Mouse (Mus musculus): ENCODE measurements at regions not wholly inside any gene's neighbourhood (a gene's known extent, or its start where the extent isn't known, plus 50 kb on each side); places are given as distances from the start of the nearest gene placed in this dataset.

- H3K9me3 ChIP-seq (ENCODE audit: control insufficient read depth, low read length): no peaks in the 10 kb centered on the region
- no peak overlapping the region for H3K4me3 ChIP-seq (ENCODE audit: low read depth, low read length)
- no peak overlapping the region for H3K9ac ChIP-seq (ENCODE audit: low read length)
- H3K4me2 ChIP-seq (replicated peaks; ENCODE audit: low read depth): no peak overlapping the region
- H3K27ac ChIP-seq (replicated peaks): no peak overlapping the region
- ATAC-seq (ENCODE audit: low FRiP score, low TSS enrichment) (no peak), DNase-seq (ENCODE audit: low spot score) (no peak)
- no peaks in the 10 kb centered on the region for H3K4me1 ChIP-seq (replicated peaks; ENCODE audit: control insufficient read depth, insufficient read depth)
- H3K27me3 ChIP-seq (ENCODE audit: control insufficient read depth, insufficient read depth, low read length): no peaks in the 10 kb centered on the region
- H3K36me3 ChIP-seq (ENCODE audit: control insufficient read depth, insufficient read depth, low read length): no peaks in the 10 kb centered on the region
- 96% methylated on average over 3 of the region's 3 CpGs for WGBS
- TF ChIP-seq CTCF (IDR thresholded peaks at IDR 0.05; ENCODE audit: low read depth) (no peak), EP300 (optimal IDR thresholded peaks at IDR 0.05) (no peak)
These were observed 100.0 kb upstream of the Eya4 start for GRCm38 (mm10) chr10:23450647-23450979.

- no peak overlapping the region for H3K4me2 ChIP-seq (replicated peaks; ENCODE audit: low read depth)
- no peaks in the 10 kb centered on the region for H3K4me1 ChIP-seq (replicated peaks; ENCODE audit: control insufficient read depth, insufficient read depth)
- no peak for DNase-seq (ENCODE audit: low spot score)
- H3K9ac ChIP-seq (ENCODE audit: low read length): no peak overlapping the region
- no peak overlapping the region for H3K4me3 ChIP-seq (ENCODE audit: low read depth, low read length)
- WGBS: 60% methylated on average over 19 of the region's 19 CpGs
- H3K9me3 ChIP-seq (ENCODE audit: control insufficient read depth, low read length): no peaks in the 10 kb centered on the region
- ATAC-seq (ENCODE audit: low FRiP score, low TSS enrichment): no peak
- no peaks in the 10 kb centered on the region for H3K36me3 ChIP-seq (ENCODE audit: control insufficient read depth, insufficient read depth, low read length)
- TF ChIP-seq EP300 (optimal IDR thresholded peaks at IDR 0.05) (no peak), CTCF (IDR thresholded peaks at IDR 0.05; ENCODE audit: low read depth) (no peak)
- no peaks in the 10 kb centered on the region for H3K27me3 ChIP-seq (ENCODE audit: control insufficient read depth, insufficient read depth, low read length)
- H3K27ac ChIP-seq (replicated peaks): no peak overlapping the region
These were observed 99.5 kb upstream of the Eya4 start for GRCm38 (mm10) chr10:23449860-23450646.

- 58% methylated on average over 16 of the region's 16 CpGs for WGBS
- Histone ChIP-seq H3K4me1 (replicated peaks; ENCODE audit: control insufficient read depth, insufficient read depth) (no peaks in the 10 kb centered on the region), H3K27me3 (ENCODE audit: control insufficient read depth, insufficient read depth, low read length) (no peaks in the 10 kb centered on the region), H3K4me3 (ENCODE audit: low read depth, low read length) (no peak overlapping the region), H3K4me2 (replicated peaks; ENCODE audit: low read depth) (no peak overlapping the region), H3K36me3 (ENCODE audit: control insufficient read depth, insufficient read depth, low read length) (no peaks in the 10 kb centered on the region), H3K27ac (replicated peaks) (no peak overlapping the region), H3K9me3 (ENCODE audit: control insufficient read depth, low read length) (no peaks in the 10 kb centered on the region), H3K9ac (ENCODE audit: low read length) (no peak overlapping the region)
- no peak for DNase-seq (ENCODE audit: low spot score)
- TF ChIP-seq EP300 (optimal IDR thresholded peaks at IDR 0.05): no peak
- no peak for TF ChIP-seq CTCF (IDR thresholded peaks at IDR 0.05; ENCODE audit: low read depth)
- no peak for ATAC-seq (ENCODE audit: low FRiP score, low TSS enrichment)
These were observed 98.6 kb upstream of the Eya4 start for GRCm38 (mm10) chr10:23448976-23449859.

DNA sequence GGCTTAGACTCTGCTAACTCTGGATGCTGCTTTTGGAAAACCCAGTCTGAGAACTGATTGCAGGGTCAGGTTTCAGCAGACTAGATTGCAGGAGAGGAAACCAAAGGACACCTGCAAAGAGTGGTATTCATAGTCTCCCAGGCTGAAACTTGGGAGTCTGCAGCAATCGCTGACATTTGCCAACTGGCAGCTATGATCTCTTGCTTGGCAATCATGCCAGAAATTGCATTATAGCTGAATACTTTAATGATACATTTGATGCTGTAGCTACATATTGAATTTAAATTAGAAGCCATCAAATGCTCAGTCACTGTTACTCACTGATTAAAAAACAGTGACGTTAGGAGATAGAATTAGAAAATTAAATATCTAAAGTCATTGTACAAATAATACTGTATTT lies 79.8 kb upstream of the Eya4 start:
- Histone ChIP-seq H3K4me3 (ENCODE audit: low read depth, low read length) (no peak overlapping the region), H3K4me1 (replicated peaks; ENCODE audit: control insufficient read depth, insufficient read depth) (no peaks in the 10 kb centered on the region), H3K27ac (replicated peaks) (no peak overlapping the region), H3K36me3 (ENCODE audit: control insufficient read depth, insufficient read depth, low read length) (no peaks in the 10 kb centered on the region), H3K27me3 (ENCODE audit: control insufficient read depth, insufficient read depth, low read length) (no peaks in the 10 kb centered on the region), H3K4me2 (replicated peaks; ENCODE audit: low read depth) (no peak overlapping the region), H3K9me3 (ENCODE audit: control insufficient read depth, low read length) (no peaks in the 10 kb centered on the region), H3K9ac (ENCODE audit: low read length) (no peak overlapping the region)
- 64% methylated on average over 2 of the region's 2 CpGs for WGBS
- ATAC-seq (ENCODE audit: low FRiP score, low TSS enrichment): no peak
- TF ChIP-seq CTCF (IDR thresholded peaks at IDR 0.05; ENCODE audit: low read depth): no peak
- TF ChIP-seq EP300 (optimal IDR thresholded peaks at IDR 0.05): no peak
- no peak for DNase-seq (ENCODE audit: low spot score)

DNA sequence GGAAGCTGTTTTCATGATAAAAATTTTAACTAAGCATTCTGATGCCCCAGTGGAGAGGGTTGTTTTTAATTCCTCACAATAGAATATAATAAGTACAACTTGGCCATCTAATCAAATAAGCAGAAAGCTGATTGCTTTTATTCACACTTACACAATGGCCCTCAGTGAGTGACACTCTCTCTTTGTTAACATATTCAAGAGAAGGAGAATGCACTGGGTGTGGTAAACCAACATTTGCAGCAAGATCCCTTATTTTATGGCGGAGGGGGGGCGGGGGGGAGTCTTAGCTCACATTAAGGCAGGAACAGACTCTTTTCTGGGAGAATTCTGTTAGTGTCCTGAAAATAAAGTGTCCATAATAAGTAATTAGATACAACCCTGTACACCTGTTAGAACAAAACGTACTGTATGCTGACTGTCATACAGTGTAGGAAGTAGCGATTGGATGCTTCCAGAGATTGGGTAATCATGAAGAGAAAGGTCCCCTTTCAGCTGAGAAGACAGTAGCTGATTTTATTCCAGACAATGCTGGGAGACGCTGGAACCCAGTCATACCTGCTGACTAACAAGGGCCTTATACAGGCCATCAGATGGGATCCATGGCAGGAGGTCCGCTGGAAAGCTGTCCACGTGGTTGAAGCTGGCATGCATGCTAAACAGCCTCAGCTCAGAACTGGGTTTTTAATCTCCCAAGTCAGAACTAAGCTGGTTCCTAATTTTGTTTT lies 63.4 kb upstream of the Eya4 start:
- Histone ChIP-seq H3K9me3 (ENCODE audit: control insufficient read depth, low read length) (no peaks in the 10 kb centered on the region), H3K4me2 (replicated peaks; ENCODE audit: low read depth) (no peak overlapping the region), H3K27me3 (ENCODE audit: control insufficient read depth, insufficient read depth, low read length) (no peaks in the 10 kb centered on the region), H3K9ac (ENCODE audit: low read length) (no peak overlapping the region), H3K4me1 (replicated peaks; ENCODE audit: control insufficient read depth, insufficient read depth) (no peaks in the 10 kb centered on the region), H3K27ac (replicated peaks) (no peak overlapping the region), H3K4me3 (ENCODE audit: low read depth, low read length) (no peak overlapping the region), H3K36me3 (ENCODE audit: control insufficient read depth, insufficient read depth, low read length) (no peaks in the 10 kb centered on the region)
- 76% methylated on average over 7 of the region's 7 CpGs for WGBS
- TF ChIP-seq EP300 (optimal IDR thresholded peaks at IDR 0.05) (no peak), CTCF (IDR thresholded peaks at IDR 0.05; ENCODE audit: low read depth) (no peak)
- ATAC-seq (ENCODE audit: low FRiP score, low TSS enrichment): no peak
- no peak for DNase-seq (ENCODE audit: low spot score)
